Mouse (Mus musculus): ENCODE measurements around the gene Cox6a1. TPM values are rescaled to one million over a fixed set of nuclear protein-coding genes. Genes with fewer than 3 reads are reported as not detected.

The Cox6a1 gene
- polyA plus RNA-seq, 1 experiment, result 280 TPM

DNA sequence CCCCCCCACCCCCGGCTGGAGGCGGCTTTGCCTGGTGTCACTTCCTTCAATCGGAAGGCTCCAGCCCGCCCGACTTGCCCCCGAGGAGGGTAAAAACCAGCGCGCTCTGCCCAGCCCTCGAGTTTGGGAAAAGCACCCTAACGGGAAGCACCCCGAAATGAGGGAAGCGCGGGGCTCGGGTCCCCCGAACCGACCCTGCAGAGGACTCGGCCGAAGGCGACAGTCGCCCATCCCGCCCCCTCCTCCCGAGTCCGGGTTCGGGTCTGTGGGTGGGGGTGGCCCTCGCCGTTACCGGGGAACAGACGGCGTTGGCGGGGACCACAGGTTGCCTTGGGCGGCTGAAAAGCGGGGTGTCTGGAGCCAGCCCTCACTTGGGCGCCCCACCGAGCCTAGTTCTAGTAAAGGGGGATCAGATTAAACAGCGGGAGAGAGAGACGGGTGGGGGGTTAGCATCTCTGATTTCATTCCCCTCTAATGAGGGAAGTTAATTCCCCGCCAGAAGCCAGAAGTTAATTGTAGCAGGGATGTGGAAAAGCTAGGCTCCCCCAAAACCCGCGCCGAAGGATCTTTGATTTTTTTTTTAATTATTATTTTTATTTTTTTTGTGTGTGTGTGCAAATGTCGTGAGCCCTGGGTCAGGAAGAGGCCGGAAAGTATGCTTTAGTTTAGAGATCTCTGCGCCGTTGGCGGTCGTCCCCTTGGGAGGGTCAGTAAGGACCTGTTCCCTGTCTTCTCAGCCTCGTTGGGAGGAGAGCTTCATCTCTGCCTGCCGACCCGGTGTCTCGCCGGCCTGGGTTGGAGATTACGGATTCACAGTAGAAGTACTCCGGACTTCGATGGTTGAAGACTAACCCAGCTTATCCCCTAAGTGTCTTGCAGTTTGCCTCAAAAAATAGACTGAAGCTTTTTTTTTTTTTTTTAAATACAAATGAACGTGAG is 20.9 kb downstream of the Cox6a1 start:
- Histone ChIP-seq H3K4me3 (ENCODE audit: insufficient read depth, low read length) (peak overlapping the region; percentile 77), H3K27ac (ENCODE audit: insufficient read depth, low read length) (0 out of 2 replicates have a peak overlapping the region, but pooled peaks have one; percentile 1), H3K4me1 (ENCODE audit: control insufficient read depth, insufficient read depth, low read length) (no peaks in the 10 kb centered on the region)
- TF ChIP-seq POLR2A (IDR thresholded peaks at IDR 0.05; ENCODE audit: low read depth, low read length) (no peak), CTCF (IDR thresholded peaks at IDR 0.05; ENCODE audit: borderline replicate concordance, insufficient read depth, low read length) (no peak)

GRCm38 (mm10) chr5:115326875-115327609 is 21.7 kb downstream of the Cox6a1 start, which contains the start of gene Srsf9:
Gene Srsf9 (plus strand): TSS chr5:115327177.
- TF ChIP-seq CTCF (IDR thresholded peaks at IDR 0.05; ENCODE audit: borderline replicate concordance, insufficient read depth, low read length) (no peak), POLR2A (IDR thresholded peaks at IDR 0.05; ENCODE audit: low read depth, low read length) (peak; percentile 87)
- H3K4me1 ChIP-seq (ENCODE audit: control insufficient read depth, insufficient read depth, low read length), result no peaks in the 10 kb centered on the region
- H3K4me3 ChIP-seq (ENCODE audit: insufficient read depth, low read length), result peak within 1 kb of the TSS; percentile 84
- peak within 1 kb of the TSS; percentile 54 for H3K27ac ChIP-seq (ENCODE audit: insufficient read depth, low read length)

- H3K4me3 ChIP-seq (ENCODE audit: insufficient read depth, low read length), result peak overlapping the region; percentile 84
- H3K4me1 ChIP-seq (ENCODE audit: control insufficient read depth, insufficient read depth, low read length), result no peaks in the 10 kb centered on the region
- TF ChIP-seq POLR2A (IDR thresholded peaks at IDR 0.05; ENCODE audit: low read depth, low read length) (no peak), CTCF (IDR thresholded peaks at IDR 0.05; ENCODE audit: borderline replicate concordance, insufficient read depth, low read length) (no peak)
- peak overlapping the region; percentile 14 for H3K27ac ChIP-seq (ENCODE audit: insufficient read depth, low read length)
Observed at GRCm38 (mm10) chr5:115326256-115326831, 22.4 kb downstream of the Cox6a1 start.

GRCm38 (mm10) chr5:115319004-115319940 is 29.5 kb downstream of the Cox6a1 start:
- Histone ChIP-seq H3K27ac (ENCODE audit: insufficient read depth, low read length) (peak overlapping the region; percentile 96), H3K4me1 (ENCODE audit: control insufficient read depth, insufficient read depth, low read length) (peaks cover 2% of the 10 kb centered on the region; the same call in 1 of the 2 replicates), H3K4me3 (ENCODE audit: insufficient read depth, low read length) (peak overlapping the region; percentile 48)
- no peak for TF ChIP-seq CTCF (IDR thresholded peaks at IDR 0.05; ENCODE audit: borderline replicate concordance, insufficient read depth, low read length)
- peak; percentile 56 for TF ChIP-seq POLR2A (IDR thresholded peaks at IDR 0.05; ENCODE audit: low read depth, low read length)

DNA sequence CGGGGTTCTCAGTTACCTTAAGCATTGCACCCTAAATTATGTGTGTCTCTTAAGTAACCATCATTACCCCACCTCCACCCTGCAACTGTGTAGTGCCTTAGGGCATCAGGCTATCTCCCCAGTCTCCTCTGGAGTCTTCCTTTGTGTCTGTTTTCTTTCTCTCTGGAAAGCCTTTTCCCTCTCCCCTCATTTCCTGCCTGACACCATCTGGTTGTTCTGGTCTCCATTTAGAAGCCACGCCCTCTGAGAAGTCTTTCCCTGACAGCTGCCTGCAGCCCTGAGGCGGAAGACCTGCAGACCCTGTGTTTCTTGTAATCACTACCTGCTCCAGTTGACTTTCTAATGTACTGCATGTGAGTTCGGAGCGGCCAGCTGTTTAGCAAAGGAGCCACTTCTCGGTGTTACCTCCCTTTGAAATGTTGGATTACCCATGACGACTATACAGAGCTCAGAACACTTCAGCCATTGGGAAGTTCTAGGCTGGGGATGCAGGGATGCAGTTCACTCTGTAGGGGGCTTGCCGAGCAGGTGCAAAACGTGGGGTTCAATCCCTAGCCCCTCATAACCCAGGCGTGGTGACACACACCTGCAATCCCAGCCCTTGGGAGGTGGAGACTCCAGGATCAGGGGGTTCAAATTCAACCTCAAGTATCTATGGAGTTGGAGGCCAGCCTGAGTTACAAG is 31.0 kb downstream of the Cox6a1 start:
- Histone ChIP-seq H3K4me3 (ENCODE audit: insufficient read depth, low read length) (no peak overlapping the region), H3K4me1 (ENCODE audit: control insufficient read depth, insufficient read depth, low read length) (peaks cover 2% of the 10 kb centered on the region; the same call in 1 of the 2 replicates), H3K27ac (ENCODE audit: insufficient read depth, low read length) (no peak overlapping the region)
- no peak for TF ChIP-seq POLR2A (IDR thresholded peaks at IDR 0.05; ENCODE audit: low read depth, low read length)
- TF ChIP-seq CTCF (IDR thresholded peaks at IDR 0.05; ENCODE audit: borderline replicate concordance, insufficient read depth, low read length), result no peak

DNA sequence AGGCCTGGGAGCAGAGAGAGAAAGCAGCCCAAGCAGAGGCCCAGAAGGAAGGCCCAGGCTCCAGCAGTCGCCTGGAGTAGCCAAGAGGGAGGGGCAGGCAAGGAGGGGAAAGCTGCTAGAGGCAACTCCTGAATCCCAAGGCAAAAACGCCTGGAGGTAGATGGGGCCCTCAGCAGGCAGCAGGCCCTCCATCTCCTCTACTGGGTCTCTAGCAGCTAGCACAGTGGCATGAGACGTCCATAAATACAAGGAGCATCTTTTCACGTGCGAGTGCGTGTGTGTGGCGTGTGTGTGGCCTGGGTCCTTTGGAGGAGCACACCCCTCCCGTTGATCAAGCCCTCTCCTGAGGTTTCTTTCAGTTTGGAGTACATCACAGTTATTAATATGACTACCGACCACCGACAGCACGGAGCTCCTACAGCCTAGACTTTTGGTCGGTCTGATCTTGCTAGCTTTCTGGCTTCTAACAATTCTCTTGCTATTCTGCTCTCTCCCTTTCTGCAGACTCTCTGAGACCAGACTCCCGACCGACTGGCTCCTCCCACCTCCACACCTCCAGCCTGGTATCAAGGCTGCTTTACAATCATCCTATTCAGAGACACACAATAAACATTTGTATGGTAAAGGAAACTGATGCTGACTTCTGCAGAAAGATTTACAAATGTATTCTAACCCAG is 31.7 kb downstream of the Cox6a1 start:
- Histone ChIP-seq H3K4me1 (ENCODE audit: control insufficient read depth, insufficient read depth, low read length) (peaks cover 2% of the 10 kb centered on the region; the same call in 1 of the 2 replicates), H3K4me3 (ENCODE audit: insufficient read depth, low read length) (no peak overlapping the region), H3K27ac (ENCODE audit: insufficient read depth, low read length) (no peak overlapping the region)
- TF ChIP-seq CTCF (IDR thresholded peaks at IDR 0.05; ENCODE audit: borderline replicate concordance, insufficient read depth, low read length), result no peak
- TF ChIP-seq POLR2A (IDR thresholded peaks at IDR 0.05; ENCODE audit: low read depth, low read length), result no peak; the same call in 1 of the 2 replicates

DNA sequence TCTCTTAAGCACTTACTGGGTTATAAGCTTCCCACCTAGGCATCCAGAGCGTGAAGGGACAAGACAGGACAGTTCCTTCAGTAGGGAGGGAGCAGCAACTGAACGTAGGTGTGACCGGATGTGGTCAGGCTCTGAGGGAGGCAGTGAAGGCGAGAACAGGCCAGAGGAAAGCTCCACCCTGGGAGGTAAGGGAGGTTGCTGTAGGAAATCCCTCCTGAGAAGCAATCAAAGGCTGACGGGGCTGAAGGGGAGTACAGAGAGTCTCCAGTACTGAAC is 35.2 kb downstream of the Cox6a1 start:
- Histone ChIP-seq H3K4me1 (ENCODE audit: control insufficient read depth, insufficient read depth, low read length) (peaks cover 2% of the 10 kb centered on the region; the same call in 1 of the 2 replicates), H3K4me3 (ENCODE audit: insufficient read depth, low read length) (no peak overlapping the region), H3K27ac (ENCODE audit: insufficient read depth, low read length) (no peak overlapping the region)
- TF ChIP-seq CTCF (IDR thresholded peaks at IDR 0.05; ENCODE audit: borderline replicate concordance, insufficient read depth, low read length), result no peak
- TF ChIP-seq POLR2A (IDR thresholded peaks at IDR 0.05; ENCODE audit: low read depth, low read length), result no peak
